Mouse (Mus musculus) granulocyte monocyte progenitor cell, adult 5-6 weeks (primary cell): Measurements from ENCODE around the gene Fam69a. TPM values are rescaled to one million over a fixed set of nuclear protein-coding genes. Genes with fewer than 3 reads are reported as not detected.

Source experiments
- ATAC-seq: replicated peaks from 2 replicates; pipeline ENCODE4 v1.8.0; 2016; ENCODE audit warnings: mild to moderate bottlenecking, moderate TSS enrichment, inconsistent platforms; ENCODE audit not compliant: poor library complexity, severe bottlenecking
- total RNA-seq, 2 experiments: library from RNA; stranded (forward) in 1 of 2; stranded (reverse) in 1 of 2; fragments of 200-712, 200-1000 nt in 1 of 2; fragments of >200 nt in 1 of 2; fragmentation: Nextera tagmentation in 1 of 2; gene quantifications; 2 replicates each; pipeline ENCODE4 v1.2.3; 2014 to 2017

Fam69a gene
- total RNA-seq, 2 experiments from 2014 or later: 21.8 to 22.9 TPM

DNA sequence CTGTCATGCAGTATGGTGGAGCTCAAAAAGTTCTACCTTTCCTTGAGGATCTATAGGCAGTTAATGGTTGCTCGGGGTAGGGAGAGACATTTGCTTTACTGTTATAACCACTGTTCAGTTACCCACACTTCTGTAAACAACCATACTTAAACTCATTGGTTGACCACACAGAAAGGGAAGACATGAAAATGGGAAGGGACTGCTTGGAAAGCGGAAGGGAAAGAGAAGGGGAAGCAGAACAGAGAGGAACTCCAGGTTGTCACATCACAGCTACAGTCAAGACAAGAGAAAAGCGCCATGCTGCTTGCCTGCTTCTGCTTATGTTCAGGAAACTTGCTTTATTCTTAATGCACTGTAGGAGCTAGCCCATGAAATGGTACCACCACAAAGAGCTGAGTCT is 37.3 kb downstream of the Fam69a start:
- peak; percentile 88 for ATAC-seq

DNA sequence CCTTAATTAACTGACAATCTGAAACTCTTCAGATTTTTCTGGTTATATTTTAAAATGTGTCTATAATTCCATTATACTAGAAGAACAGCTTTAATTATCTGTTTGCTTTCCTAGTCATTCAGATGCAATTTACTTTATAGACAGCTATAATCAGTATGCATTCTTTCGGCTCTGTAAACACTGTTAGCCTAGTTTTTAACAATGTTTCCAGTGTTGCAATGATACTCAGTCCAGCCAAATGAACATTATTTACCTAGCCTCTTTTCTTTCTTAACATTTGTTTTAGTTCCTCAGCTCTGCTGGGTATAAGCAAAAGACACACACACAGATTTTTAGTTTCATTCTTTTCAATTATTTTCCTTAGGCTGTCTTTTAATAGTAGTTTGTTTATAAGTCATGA is 38.0 kb downstream of the Fam69a start:
- ATAC-seq: no peak

DNA sequence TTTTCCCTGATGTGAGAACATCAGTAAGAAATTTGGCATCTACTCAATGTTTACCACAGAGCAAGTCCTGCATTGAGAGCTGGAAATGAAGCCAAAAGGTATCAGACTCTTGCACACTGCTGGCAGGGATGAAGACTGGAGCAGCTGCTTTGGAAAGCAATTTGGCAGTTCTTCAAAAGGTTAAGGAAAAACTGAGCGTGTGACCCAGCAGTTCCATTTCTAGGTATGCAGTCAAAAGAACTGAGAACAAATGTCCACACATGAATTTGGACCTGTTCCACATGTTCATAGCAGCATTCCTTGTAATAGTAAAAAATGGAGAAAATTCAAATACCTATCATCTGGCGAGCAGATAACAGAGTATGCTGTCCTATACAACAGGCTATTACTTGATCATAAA is 39.3 kb downstream of the Fam69a start:
- no peak for ATAC-seq

DNA sequence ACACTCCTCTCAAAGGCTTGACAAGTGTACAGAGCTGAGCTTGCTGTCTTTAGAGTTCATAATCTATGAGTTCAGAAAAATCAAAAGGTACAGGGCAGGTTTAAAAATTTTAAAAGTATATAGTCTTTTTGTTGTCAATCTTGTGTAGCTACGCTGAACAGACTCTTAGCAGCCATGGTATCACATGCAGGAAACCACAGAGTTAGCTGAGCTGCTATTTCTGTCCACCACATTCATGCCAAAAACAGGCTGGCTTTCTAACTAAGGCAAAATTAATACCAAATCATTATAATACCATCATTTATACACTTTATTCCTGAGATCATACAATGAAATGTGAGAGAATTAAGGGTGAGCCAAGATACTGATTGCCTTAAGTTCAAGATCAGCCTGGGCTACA is 40.4 kb downstream of the Fam69a start:
- ATAC-seq: no peak

DNA sequence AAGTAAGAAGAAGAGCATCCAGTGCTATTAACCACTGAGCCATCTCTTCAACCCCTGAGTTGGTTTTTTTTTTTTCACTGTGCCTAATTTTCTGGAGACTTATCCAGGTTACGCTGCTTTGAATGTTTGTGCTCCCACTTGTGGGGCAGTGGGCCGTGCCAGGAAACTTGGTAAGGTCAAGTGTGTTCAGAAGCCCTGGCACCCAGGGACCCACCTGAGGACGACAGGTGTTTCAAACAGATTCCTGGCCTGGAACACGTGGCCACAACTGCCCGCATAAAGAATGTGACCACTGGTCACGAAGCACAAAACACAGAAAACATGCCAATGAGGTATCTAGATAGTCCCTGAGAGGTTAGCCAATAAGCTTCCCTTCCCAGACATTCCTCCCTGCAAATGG is 43.4 kb downstream of the Fam69a start:
- no peak for ATAC-seq

DNA sequence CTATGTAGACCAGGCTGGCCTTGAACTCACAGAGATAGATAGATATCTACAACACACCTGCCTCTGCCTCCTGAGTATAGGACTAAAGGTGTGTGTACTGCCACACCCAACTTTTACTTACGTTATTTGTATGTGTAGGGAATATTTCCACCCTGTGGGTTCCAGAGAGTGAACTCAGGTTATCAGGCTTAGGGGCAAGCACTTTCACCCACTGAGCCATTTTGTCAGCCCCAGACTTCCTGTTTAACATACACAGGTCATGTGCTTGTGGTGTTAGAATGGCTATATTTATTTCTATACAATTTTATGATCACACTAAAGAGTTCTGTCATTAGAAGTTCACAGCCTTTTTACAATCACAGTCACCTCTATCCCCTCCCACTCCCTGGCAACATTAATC is 43.9 kb downstream of the Fam69a start:
- 0 out of 2 replicates have a peak, but pooled peaks have one; percentile 17 for ATAC-seq

DNA sequence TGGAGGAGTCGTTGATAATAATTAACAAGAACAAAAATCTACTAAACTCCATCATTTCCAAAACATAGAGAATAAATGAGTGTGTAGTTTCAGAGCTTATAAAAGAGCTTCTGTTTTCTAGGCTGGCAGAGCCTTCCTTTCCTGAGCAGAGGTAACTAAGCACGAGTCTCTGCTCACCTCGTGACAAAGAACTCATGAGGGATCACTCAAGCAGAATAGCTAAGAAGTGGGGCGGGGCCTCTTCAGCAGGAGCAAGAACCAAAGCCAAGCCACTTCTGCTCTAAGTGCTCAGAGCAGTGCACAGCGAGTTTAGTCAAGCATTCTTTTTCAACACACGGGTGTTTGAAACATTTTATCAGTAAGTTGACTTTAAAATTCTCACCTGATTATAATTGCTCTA is 45.7 kb downstream of the Fam69a start:
- ATAC-seq: no peak

DNA sequence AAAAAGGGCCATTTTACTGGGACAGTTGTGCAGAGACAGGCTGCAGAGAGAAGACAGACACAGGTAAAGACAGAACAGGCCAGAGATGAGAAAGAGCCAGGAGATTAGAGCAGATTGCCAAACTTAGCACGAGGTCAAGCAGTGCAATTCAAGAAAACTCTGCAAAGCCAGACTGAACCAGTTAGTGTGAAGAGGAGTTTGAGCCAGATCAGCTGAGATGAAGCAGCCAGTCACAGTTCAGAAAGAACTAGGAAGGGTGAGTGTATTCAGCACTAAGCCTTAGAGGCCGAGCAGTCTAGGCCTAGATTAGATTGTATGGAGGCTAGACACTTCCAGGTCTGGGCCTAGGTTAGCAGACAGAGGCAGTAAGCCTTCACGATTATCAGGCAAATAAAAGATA is 47.2 kb downstream of the Fam69a start:
- ATAC-seq: no peak

DNA sequence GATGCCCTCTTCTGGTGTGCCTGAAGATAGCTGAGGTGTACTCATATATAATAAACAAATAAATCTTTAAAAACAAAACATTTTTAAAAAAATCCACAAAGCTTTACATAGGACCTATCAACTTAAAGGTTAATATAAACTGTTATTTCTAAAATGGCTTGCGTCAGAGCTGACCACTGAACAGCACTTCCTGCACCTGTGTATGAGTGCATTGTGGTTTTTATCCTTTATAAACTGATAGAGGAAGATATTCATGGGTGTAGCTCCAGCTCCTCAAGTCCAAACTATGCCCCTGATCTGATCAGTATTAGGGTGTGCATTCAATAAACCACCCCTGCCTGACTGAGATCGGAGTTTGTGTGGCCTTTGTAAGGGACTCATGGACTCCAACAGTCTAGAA is 48.0 kb downstream of the Fam69a start:
- peak; percentile 64 for ATAC-seq

DNA sequence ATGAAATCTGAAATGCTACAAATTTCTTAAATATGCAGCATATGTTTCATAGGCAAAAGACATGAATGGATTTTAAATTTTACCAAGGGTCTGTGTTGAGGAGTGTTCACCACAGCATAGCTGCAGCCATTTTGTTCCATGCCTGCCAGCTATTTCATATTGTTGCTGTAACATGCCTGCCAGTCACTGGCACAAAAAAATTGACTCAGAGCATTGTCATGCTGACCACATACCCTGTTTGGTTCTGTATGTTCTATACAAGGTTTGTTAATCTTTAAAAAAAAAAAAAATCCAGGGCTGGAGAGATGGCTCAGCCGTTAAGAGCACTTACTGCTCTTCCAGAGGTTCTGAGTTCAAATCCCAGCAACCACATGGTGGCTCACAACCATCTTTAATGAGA is 48.4 kb downstream of the Fam69a start:
- peak; percentile 31; the same call in 1 of the 2 replicates for ATAC-seq

DNA sequence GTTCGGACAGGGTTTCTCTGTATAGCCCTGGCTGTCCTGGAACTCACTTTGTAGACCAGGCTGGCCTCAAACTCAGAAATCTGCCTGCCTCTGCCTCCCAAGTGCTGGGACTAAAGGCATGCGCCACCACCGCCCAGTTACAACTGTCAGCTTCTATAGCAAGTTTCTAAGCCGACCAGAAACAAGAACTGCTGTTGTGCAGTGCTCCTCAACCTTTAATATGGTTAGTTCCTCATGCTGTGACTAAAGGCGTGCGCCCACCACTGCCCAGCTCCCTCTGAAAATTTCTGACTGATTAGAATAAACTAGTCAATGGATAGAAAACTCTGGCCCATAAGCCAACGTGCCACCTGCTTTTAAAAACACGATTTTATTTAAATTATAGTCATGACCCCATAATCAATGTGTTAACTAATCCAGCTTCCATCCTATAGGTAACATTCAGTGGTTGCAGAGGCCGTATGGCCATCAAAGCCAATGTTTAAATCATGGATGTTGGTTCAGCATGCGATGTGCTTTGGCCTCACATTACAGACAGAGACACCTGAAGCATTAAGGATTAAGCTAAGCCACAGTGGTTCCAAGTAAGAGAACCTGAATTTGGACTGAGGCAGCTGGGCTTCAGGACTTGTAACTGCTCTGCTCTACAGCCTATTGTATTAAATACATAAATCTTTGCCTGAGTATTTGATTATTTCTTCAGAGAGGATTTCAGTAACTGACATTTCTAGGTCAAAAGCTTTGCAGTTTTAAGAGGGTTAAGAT is 50.1 kb downstream of the Fam69a start:
- peak; percentile 57 for ATAC-seq

DNA sequence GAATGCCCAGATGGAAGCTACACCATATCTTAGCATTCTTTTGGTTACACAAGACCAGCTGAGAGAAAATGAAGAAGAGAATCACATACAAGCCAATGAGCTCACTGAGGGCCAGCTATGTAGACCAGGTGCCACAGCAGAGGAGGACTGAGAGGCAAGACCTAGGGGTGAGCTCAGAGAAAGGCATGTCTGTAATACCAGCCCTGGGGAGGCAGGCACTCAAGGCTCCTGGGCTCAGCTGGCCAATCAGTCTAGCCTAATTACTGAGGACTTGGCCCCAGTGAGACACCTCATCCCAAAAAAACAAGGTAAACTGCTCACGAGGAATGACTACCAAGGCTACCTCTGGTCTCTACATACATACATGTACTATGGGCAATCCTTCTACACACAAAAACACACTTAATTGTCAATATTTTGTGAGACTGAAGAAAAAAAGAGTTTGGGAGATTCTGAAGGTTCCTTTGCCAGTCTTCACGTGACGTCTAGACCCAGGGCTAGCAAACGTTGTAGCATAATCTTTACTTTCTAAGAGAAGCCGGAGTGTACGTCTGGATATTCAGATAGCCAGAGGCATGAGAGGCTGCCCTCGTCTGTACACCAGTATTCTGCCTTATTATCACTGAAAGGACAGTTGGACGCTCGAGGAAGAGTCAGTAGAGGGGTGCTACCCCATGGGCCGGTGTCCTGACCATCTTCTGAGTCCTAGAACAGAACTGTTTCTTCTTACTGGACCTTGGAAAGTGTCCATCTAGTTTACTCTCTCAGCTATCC is 51.9 kb downstream of the Fam69a start:
- no peak for ATAC-seq

DNA sequence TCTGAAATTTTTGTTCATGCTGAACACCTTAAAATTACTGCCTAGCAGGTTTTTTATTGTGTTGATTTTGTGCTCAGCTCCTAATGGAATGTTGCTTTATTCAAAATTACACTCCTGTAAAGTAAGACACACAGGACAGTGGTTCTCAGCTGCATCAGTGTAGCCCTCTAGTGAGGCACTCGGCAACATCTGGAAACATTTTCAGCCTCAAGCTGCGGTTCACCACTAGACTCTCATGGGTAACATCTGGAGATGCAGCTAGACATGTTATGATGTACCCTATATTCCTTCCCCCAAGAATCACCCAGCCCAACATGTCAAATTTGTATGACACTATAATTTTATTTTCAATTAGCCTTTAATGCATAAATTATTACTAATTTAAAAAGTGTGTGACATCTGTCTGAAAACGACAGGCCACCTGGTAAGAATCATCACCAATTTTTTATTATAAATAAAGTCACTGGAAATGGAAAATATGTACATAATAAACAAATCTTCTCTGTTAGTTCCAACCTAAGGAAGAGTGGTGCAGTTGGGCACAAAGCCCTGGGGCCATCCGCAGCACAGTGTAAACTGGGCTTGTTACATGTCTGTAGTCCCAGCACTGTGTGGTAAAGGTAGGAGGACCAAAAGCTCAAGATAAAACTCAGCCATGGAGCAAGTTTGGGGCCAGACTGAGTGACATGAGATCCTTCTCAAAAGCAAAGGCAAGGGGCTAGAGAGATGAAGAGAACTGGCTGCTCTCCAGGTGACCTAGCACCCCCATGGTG is 53.5 kb downstream of the Fam69a start:
- ATAC-seq: no peak

DNA sequence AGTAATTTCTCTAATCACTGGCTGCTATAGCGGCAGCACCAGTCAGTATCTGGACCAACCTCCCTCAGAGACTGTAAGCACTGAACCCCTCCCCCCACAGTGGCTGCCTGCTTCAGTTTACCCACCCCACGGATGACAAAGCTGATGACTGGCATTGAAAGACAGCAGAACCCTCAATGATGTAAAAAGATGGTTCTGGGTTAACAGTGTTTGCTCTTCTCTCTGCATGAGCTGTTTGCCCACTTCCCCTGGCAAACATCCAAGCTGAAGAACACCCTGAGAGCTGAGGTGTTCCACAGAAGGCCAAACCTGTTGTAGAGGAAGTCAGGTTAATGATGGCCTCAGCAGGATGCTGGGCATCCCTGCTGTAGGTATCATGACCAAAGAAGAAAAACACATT is 54.3 kb downstream of the Fam69a start:
- ATAC-seq: no peak

DNA sequence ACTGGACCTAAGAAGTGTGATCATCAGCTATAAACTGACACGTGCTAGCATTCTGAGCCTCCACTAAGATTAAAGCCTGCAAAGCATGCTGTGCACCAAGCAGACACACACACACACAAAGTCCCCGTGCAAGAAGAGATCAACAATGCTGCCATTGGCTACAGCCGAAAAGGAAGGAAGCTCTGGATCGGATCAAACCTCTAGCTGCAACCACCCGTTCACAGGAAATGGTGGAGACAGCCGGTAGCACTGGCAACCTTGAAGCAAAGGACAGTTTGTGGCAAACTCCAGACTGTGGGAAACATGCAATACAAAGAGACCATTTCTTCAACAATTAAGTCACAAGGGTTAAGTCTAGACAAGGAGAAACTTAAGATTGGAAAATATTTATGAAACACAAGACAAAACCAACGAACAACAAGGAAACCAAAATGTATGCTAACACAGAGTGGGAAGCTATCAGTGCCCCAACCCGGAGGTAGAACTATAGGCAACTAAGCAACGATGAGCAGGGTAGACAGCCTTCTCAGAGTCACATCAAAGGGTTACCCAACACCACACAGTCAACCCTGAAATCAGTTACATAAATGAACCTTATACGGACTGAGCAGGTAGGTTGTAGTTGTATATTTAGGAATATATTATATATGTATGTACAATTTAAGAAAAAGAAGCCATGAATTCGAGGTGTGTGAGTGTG is 60.2 kb downstream of the Fam69a start:
- peak; percentile 73 for ATAC-seq

DNA sequence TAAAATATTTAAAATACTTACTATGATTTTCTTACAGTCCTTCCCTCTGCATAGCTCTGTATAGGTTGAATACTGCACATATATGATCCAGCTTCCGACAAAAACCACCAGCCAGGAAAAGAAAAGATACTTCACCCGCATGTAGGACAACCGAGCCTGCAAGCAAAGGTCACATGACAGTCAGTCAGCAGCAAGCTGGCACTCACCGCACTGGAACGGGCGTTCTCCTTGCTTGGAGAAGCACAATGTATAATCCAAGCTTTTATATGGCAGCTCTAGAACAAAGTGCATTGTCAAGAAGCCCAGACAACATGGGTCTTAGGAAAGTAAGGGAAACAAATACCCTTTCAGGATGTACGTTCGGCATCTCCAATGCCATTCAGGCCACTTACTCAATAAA is 62.3 kb downstream of the Fam69a start:
- no peak for ATAC-seq

DNA sequence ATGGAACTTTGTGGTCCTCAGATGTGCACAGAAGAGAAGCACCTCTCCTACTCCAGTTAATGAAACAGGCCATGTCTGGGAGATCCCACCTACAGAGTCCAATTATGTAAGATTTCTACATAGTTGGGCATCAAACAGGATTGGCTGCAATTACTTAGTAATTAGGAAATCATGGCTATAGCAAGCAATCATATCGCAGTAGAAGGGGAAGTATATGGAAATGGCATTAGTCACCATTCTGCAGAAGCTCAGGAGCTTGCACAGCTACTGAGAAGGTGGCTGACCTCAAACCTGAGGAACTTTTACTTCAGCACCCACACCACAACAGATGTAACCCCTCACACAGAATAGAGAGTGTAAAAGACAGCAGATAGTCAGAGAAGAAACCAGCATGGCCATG is 64.0 kb downstream of the Fam69a start:
- ATAC-seq: peak; percentile 91

DNA sequence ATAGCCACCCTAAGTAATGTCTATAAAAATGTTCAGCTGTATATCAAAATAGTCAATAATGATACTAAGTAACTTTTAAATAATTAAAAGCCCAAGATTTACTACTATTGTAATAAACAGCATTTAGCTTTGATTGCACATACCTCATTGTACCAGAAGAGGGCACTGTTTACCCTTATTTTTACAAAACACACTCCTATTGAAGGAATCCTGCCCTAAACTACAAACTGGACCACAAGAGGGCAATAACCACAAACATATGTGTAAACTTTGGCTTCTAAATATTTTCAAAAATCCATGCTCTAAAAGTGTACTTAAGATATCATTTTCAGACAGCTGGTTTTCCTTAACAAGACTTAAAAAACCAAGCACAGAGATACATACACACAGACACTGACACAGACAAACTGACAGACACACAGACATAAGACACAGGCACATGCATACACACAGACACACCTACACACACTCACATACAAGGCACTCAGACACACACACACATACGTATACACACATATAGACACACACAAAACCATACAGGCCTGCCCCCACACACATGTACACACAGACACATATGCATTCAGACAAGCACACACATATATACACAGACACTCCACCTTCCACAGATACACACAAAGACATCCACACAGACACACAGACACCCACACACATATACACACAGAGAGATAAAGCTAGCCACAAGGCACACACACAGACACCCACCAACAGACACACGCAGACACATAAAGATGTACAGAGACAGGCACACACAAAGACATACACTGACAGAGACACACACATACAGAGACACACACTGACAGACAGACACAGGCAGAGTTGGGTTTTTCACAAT is 65.3 kb downstream of the Fam69a start:
- peak; percentile 56 for ATAC-seq

DNA sequence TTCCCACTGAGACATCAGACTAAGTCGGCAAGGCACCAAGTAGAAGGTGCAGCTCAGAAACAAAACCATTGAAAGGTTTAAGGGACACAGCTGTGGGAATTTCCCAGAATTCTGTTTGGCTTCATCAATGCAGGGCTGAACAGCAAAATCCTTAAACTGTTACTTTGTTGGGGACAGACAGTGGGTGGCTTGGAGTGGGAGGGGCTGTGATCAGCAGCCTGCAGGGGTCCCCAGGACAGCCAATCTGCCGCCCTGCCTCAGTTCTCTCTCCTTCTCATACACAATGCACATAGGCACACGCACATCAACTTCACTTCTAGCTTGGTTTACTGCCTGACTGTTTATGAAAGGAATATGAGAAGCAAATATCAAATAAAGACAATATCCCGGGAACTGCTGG is 71.6 kb downstream of the Fam69a start:
- no peak for ATAC-seq

DNA sequence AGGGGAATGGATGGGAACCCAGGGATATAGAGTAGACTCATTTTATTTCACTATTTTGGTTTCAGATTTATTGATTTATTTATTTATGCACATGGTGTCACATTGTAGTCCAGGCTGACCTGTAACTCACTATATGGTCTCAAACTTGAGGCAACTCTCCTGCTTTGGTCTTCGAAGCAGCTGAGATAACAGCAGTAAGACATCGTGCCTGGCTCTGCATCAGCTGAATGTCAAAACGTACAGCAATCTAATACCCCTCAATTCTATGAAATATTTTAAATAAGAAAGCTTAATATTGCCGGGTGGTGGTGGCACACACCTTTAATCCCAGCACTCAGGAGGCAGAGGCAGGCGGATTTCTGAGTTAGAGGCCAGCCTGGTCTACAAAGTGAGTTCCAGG is 75.9 kb downstream of the Fam69a start:
- ATAC-seq: no peak
